Mouse (Mus musculus) megakaryocyte, embryonic 14.5 days (primary cell): ENCODE measurements around the gene Anln.
"Not testable (repeated sequence)": the region's sequence is repeated elsewhere in the genome, so short reads cannot be mapped to it uniquely, and the experiment has no call there.

Source experiments
- FLI1 ChIP-seq: IDR thresholded peaks from 2 replicates; pipeline ENCODE4 v1.6.1; 2012; ENCODE audit warnings: low read length, inconsistent platforms, mixed read lengths
- GATA1 ChIP-seq: IDR thresholded peaks from 3 replicates; pipeline ENCODE4 v1.6.1; 2012; ENCODE audit warnings: mixed read lengths, low read length, inconsistent platforms, borderline replicate concordance

DNA sequence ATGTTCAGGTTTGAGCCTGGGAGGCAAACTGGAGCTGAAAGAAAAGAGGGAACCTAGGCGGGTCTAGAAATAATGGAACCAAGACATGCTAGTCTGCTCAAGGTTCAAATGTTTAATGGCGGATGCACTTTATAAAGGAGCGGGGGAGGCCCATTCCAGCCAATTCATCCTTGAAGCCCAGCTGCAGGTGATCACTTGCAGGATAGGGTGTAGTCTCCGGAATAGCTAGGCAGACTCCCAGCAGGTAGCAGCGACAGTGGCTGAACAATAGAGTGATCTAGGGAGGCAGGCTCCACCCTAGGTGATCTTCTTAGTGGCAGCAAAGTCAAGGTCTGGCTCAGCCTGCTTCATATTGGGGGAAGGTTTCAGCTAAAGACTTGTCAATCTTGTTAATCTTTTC is 72.9 kb downstream of the Anln start:
- TF ChIP-seq FLI1, GATA1: not testable (repeated sequence)
